Mouse (Mus musculus) midbrain, embryonic 13.5 days (tissue): ENCODE measurements around the gene Tmem179b. TPM values are rescaled to one million over a fixed set of nuclear protein-coding genes. Genes with fewer than 3 reads are reported as not detected.

Source experiments
- ATAC-seq: fragments of 200-750 bp; cut with Nextera tagmentation; 2 replicates; pipeline ENCODE4 v1.8.0; 2017; ENCODE audit warnings: mild to moderate bottlenecking, moderate TSS enrichment, moderate library complexity
- H3K27ac ChIP-seq: fragments of 300-500 bp; sonication (generic); 2 replicates; pipeline ENCODE4 v1.5.1; 2015; ENCODE audit warnings: inconsistent platforms, mild to moderate bottlenecking, moderate library complexity
- H3K27me3 ChIP-seq: fragments of 300-500 bp; sonication (generic); 2 replicates; pipeline ENCODE4 v1.6.1; 2015; ENCODE audit warnings: mild to moderate bottlenecking, inconsistent platforms
- H3K36me3 ChIP-seq: fragments of 300-500 bp; sonication (generic); 2 replicates; pipeline ENCODE4 v1.6.1; 2015; ENCODE audit warnings: mild to moderate bottlenecking, inconsistent platforms
- H3K4me1 ChIP-seq: fragments of 300-500 bp; sonication (generic); replicated peaks from 2 replicates; pipeline ENCODE4 v1.6.1; 2015; ENCODE audit warnings: inconsistent platforms
- H3K4me2 ChIP-seq: fragments of 300-500 bp; sonication (generic); replicated peaks from 2 replicates; pipeline ENCODE4 v1.6.1; 2015; ENCODE audit warnings: moderate library complexity, mild to moderate bottlenecking, inconsistent platforms
- H3K4me3 ChIP-seq: fragments of 300-500 bp; sonication (generic); replicated peaks from 2 replicates; pipeline ENCODE4 v1.5.1; 2015; ENCODE audit warnings: mild to moderate bottlenecking, inconsistent platforms
- H3K9ac ChIP-seq: fragments of 300-500 bp; sonication (generic); replicated peaks from 2 replicates; pipeline ENCODE4 v1.6.1; 2015; ENCODE audit warnings: mild to moderate bottlenecking, inconsistent platforms
- H3K9me3 ChIP-seq: fragments of 300-500 bp; sonication (generic); 2 replicates; pipeline ENCODE4 v1.6.1; 2016; ENCODE audit warnings: mild to moderate bottlenecking, inconsistent platforms
- WGBS: fragments of 180-500 bp; shearing (Covaris S2); methylation state at CpG from one replicate; pipeline ENCODE4 v1.1.7; 2015; 5-methylcytosine and 5-hydroxymethylcytosine counted together
- polyA plus RNA-seq: library from polyadenylated mRNA; unstranded; fragments of >200 nt; fragmentation: Nextera tagmentation; extraction: Ambion mirVana; gene quantifications from 2 replicates; pipeline ENCODE4 v1.2.1, GENCODE M21; 2015

The Tmem179b gene
- 35.8 and 38.1 TPM in 2 replicates for polyA plus RNA-seq

DNA sequence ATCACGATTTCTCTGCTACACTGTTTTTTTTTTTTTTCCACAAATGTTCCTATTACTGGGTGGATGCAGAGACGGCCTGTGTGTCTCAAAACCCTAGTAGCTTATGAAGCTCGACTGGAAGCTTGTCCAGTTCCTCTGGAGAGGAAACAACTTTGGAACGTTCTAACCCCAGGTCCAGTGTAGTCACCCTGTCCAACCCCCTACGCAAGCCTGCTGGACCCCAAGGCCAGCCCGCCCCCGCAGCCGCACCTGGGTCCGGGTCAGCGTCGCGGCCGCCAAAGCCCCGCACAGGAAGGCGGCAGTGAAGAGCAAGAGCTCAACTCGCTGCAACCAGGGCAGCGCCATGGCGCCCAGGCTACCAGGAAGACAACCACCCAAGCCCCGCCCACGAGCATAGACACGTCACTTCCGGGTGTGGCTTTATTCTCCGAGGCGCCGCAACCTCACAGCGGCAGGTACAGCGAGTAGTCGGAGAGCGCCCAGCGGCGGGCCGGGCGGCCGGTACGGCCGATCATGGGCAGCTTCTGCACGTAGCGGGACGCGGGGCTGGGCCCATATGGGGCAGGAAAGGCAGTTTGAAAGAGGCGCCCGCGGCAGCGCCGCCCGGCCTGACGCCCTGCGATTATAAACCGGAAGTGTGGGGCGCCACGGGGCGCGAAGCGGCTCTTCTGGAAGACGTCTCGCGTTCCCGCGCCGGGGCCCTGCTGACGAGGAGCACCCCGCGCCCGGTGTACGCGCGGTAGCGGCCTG is at the start of gene Tmem179b:
Gene Tmem179b (minus strand): TSS at position 382 of the 750 bp plus-strand sequence.
- H3K9ac ChIP-seq: peak within 1 kb of the TSS; percentile 95
- peak; percentile 94 for ATAC-seq
- peak within 1 kb of the TSS; percentile 100 for H3K4me2 ChIP-seq
- no peaks in the 10 kb centered on the region for H3K27me3 ChIP-seq
- H3K4me1 ChIP-seq: peaks cover 42% of the 10 kb centered on the region
- peak within 1 kb of the TSS; percentile 70 for H3K4me3 ChIP-seq
- H3K27ac ChIP-seq: peak within 1 kb of the TSS; percentile 99
- peaks cover 37% of the 10 kb centered on the region for H3K36me3 ChIP-seq
- WGBS: under 1% methylated on average over 68 of the region's 68 CpGs
- H3K9me3 ChIP-seq: no peaks in the 10 kb centered on the region

- Histone ChIP-seq H3K27me3 (no peaks in the 10 kb centered on the region), H3K36me3 (peaks cover 49% of the 10 kb centered on the region), H3K9ac (peak overlapping the region; percentile 93), H3K4me3 (peak overlapping the region; percentile 81), H3K4me2 (peak overlapping the region; percentile 98), H3K27ac (no peak overlapping the region), H3K9me3 (no peaks in the 10 kb centered on the region), H3K4me1 (peaks cover 36% of the 10 kb centered on the region)
- ATAC-seq: no peak
- 63% methylated on average over 8 of the region's 8 CpGs for WGBS
Observed at GRCm38 (mm10) chr19:8822696-8823095, 48.4 kb upstream of the Tmem179b start.

- 4% methylated on average over 7 of the region's 7 CpGs for WGBS
- Histone ChIP-seq H3K27ac (peak overlapping the region; percentile 96), H3K4me2 (peak overlapping the region; percentile 98), H3K9me3 (no peaks in the 10 kb centered on the region), H3K36me3 (peaks cover 34% of the 10 kb centered on the region), H3K4me3 (peak overlapping the region; percentile 81), H3K9ac (peak overlapping the region; percentile 93), H3K27me3 (no peaks in the 10 kb centered on the region), H3K4me1 (peaks cover 52% of the 10 kb centered on the region)
- ATAC-seq: no peak
Observed at GRCm38 (mm10) chr19:8821146-8821545, 46.9 kb upstream of the Tmem179b start.

DNA sequence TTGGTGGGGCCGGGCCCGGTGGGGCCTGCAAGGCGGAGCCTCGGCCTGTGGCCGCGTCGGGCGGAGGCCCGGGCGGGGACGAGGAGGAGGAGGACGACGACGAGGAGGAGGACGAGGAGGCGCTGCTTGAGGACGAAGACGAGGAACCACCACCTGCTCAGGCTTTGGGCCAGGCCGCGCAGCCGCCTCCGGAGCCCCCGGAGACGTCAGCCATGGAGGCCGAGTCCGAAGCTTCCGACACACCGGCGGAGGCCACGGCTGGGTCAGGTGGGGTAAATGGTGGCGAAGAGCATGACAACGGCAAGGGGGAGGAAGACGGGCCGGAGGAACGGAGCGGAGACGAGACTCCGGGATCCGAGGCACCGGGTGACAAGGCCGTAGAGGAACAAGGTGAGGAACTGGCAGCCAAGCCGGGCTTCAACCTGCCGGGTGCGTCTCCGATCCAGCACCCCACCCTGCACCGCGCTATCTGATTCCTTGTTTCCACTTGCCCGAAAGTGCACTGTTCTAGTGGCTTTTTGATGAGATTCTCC is 46.2 kb upstream of the Tmem179b start:
- Histone ChIP-seq H3K27me3 (no peaks in the 10 kb centered on the region), H3K4me3 (peak overlapping the region; percentile 81), H3K9ac (peak overlapping the region; percentile 93), H3K9me3 (no peaks in the 10 kb centered on the region), H3K4me2 (peak overlapping the region; percentile 98), H3K36me3 (peaks cover 33% of the 10 kb centered on the region), H3K4me1 (peaks cover 58% of the 10 kb centered on the region), H3K27ac (peak overlapping the region; percentile 96)
- ATAC-seq: no peak; the same call in 1 of the 2 replicates
- WGBS: under 1% methylated on average over 48 of the region's 48 CpGs

GRCm38 (mm10) chr19:8819596-8820423 is 45.5 kb upstream of the Tmem179b start, which contains the start of gene Hnrnpul2:
TSS of gene Hnrnpul2 (plus strand) at chr19:8820010.
- ATAC-seq: peak; percentile 97
- H3K36me3 ChIP-seq: peaks cover 32% of the 10 kb centered on the region
- under 1% methylated on average over 82 of the region's 83 CpGs for WGBS
- no peaks in the 10 kb centered on the region for H3K27me3 ChIP-seq
- peak within 1 kb of the TSS; percentile 98 for H3K4me2 ChIP-seq
- H3K27ac ChIP-seq: peak within 1 kb of the TSS; percentile 96
- H3K9ac ChIP-seq: peak within 1 kb of the TSS; percentile 93
- H3K4me1 ChIP-seq: peaks cover 62% of the 10 kb centered on the region
- H3K4me3 ChIP-seq: peak within 1 kb of the TSS; percentile 81
- H3K9me3 ChIP-seq: no peaks in the 10 kb centered on the region

DNA sequence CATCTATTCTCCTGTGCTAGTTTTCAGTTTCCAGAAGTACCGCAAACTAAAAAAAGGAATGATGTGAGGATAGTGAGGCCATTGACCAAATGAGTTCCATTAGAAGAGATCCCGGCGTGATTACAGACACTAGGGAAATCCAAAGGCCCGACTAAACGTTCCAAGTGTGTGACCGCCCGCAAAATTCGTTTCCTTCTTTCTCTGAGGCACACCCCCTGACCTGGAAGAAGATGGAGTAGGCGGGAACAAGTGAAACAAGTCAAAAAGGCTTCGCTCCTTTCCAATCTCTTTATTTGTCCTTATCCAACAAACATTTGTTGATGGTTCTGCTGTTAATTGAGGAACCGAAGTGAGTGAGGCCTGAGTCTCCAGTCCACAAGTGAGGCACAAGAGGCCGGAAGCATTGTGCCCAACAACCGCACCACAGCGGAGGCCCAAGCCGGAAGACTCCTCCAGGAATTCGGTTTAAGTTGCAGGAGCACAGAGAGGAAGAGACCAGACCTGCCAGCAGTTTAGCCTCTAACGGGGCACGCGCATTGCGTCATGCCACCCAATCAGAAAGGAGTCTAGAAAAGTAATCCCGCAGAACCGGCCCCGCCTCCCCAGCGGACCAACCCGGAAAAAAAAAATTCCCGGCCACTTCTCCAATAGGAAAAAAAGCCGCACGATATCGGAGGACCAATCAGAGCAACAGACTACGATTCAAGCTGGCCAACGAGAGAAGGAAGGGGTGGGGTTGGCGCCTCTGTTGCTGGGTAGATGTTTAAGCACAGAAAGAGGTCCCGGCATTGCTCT is 44.7 kb upstream of the Tmem179b start, which contains the start of gene Ttc9c:
Gene Ttc9c (minus strand): TSS at position 533 of the 795 bp plus-strand sequence.
- no peaks in the 10 kb centered on the region for H3K27me3 ChIP-seq
- peak; percentile 95 for ATAC-seq
- H3K4me2 ChIP-seq: peak within 1 kb of the TSS; percentile 98
- H3K9ac ChIP-seq: peak within 1 kb of the TSS; percentile 93
- peak within 1 kb of the TSS; percentile 96 for H3K27ac ChIP-seq
- H3K9me3 ChIP-seq: no peaks in the 10 kb centered on the region
- H3K36me3 ChIP-seq: peaks cover 30% of the 10 kb centered on the region
- under 1% methylated on average over 33 of the region's 33 CpGs for WGBS
- H3K4me1 ChIP-seq: peaks cover 62% of the 10 kb centered on the region
- peak within 1 kb of the TSS; percentile 81 for H3K4me3 ChIP-seq

DNA sequence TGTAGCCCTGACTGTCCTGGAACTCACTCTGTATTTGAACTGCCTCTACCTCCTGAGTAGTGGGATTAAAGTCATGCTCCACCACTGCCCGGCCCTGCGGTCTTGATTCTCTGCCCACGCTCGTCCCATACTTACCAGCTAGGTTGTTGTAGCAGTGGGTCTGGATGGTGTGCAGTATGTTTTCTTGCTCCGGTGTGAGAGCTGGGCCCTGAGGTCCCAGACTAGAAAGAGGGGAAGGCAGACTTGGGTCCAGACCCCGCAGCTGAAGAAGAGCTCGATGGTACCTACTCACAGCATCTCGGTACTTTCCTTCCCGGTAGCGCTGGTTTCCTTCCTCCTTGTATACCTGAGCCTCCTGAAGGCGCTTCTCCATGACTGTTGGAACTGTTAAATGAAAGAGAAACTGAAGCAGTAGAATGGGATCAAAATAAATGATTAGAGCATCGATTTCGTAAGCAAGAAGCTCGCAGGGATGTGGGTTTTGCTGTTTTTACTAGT is 44.1 kb upstream of the Tmem179b start:
- Histone ChIP-seq H3K36me3 (peaks cover 28% of the 10 kb centered on the region), H3K9me3 (no peaks in the 10 kb centered on the region), H3K4me1 (peaks cover 62% of the 10 kb centered on the region), H3K4me2 (peak overlapping the region; percentile 98), H3K9ac (peak overlapping the region; percentile 84), H3K4me3 (peak overlapping the region; percentile 81), H3K27me3 (no peaks in the 10 kb centered on the region), H3K27ac (peak overlapping the region; percentile 96)
- WGBS: 31% methylated on average over 14 of the region's 14 CpGs
- ATAC-seq: no peak

- H3K36me3 ChIP-seq: peaks cover 33% of the 10 kb centered on the region
- peak overlapping the region; percentile 50 for H3K9ac ChIP-seq
- H3K27ac ChIP-seq: no peak overlapping the region
- no peak for ATAC-seq
- H3K9me3 ChIP-seq: no peaks in the 10 kb centered on the region
- H3K4me2 ChIP-seq: peak overlapping the region; percentile 26
- peak overlapping the region; percentile 9 for H3K4me3 ChIP-seq
- H3K27me3 ChIP-seq: no peaks in the 10 kb centered on the region
- H3K4me1 ChIP-seq: peaks cover 49% of the 10 kb centered on the region
- WGBS: 40% methylated on average over 3 of the region's 3 CpGs
Observed at GRCm38 (mm10) chr19:8817001-8817400, 42.7 kb upstream of the Tmem179b start.

DNA sequence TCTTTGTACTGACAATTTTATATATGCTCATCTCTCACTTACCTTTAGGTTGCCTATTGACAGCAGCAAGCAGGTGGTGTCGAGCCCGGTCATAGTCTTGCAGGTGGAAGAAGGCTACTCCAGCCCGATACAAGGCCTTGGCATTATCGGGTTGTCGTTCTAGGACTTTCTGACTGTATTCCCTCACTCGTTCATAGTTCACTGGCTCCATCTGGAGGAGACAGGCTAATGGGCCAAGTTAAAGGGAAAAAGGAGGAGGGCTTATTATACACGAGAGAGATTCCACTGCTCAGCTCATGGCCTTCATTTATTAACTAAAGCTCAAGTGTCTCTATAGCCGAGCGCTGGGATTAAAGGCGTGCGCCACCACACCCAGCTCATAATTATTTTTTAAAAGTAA is 41.5 kb upstream of the Tmem179b start:
- H3K4me3 ChIP-seq: no peak overlapping the region
- no peak overlapping the region for H3K27ac ChIP-seq
- WGBS: 84% methylated on average over 11 of the region's 11 CpGs
- peaks cover 39% of the 10 kb centered on the region for H3K4me1 ChIP-seq
- ATAC-seq: no peak
- H3K9me3 ChIP-seq: no peaks in the 10 kb centered on the region
- peak overlapping the region; percentile 17 for H3K9ac ChIP-seq
- H3K36me3 ChIP-seq: peaks cover 43% of the 10 kb centered on the region
- no peaks in the 10 kb centered on the region for H3K27me3 ChIP-seq
- H3K4me2 ChIP-seq: peak overlapping the region; percentile 14; the same call in 1 of the 2 replicates

DNA sequence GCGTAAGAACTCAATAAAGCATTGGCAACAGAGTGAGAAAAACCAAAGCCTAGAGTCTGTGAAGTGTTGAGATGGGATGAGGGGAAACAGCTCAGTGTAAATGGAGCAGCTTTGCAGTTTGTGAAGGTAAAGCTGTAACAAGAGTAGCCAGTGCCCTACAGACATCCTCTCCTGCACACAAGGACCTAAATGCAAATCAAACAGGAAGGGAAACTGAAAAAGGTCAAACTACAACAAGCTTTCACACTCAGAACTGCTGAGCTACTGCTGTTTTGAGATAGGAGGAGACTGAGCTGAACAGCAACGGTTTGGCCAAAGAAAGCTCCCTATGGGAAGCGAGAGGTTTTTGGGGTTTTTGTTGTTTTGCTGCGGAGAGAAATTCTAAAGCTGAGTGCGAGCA is 32.5 kb upstream of the Tmem179b start:
- Histone ChIP-seq H3K36me3 (peaks cover 66% of the 10 kb centered on the region), H3K9ac (no peak overlapping the region; the same call in 1 of the 2 replicates)

More for the DNA sequence above, 32.5 kb upstream of the Tmem179b start:
- H3K27ac ChIP-seq: no peak overlapping the region
- ATAC-seq: no peak
- peaks cover 20% of the 10 kb centered on the region for H3K4me1 ChIP-seq
- 93% methylated on average over 5 of the region's 5 CpGs for WGBS
- H3K4me3 ChIP-seq: no peak overlapping the region
- no peaks in the 10 kb centered on the region for H3K9me3 ChIP-seq
- H3K27me3 ChIP-seq: no peaks in the 10 kb centered on the region
- H3K4me2 ChIP-seq: no peak overlapping the region
